Mouse (Mus musculus) liver, embryonic 12.5 days (tissue): Measurements from ENCODE around the gene Evi5l. TPM values are rescaled to one million over a fixed set of nuclear protein-coding genes. Genes with fewer than 3 reads are reported as not detected.

ENCODE experiments used
- ATAC-seq: fragments of 200-750 bp; cut with Nextera tagmentation; 2 replicates; pipeline ENCODE4 v1.8.0; 2017; ENCODE audit warnings: moderate number of reproducible peaks, mild to moderate bottlenecking, moderate library complexity
- H3K27ac ChIP-seq: fragments of 300-500 bp; sonication (generic); 2 replicates; pipeline ENCODE4 v1.5.1; 2016; ENCODE audit warnings: mild to moderate bottlenecking
- H3K27me3 ChIP-seq: fragments of 300-500 bp; sonication (generic); replicated peaks from 2 replicates; pipeline ENCODE4 v1.6.1; 2016; ENCODE audit warnings: mild to moderate bottlenecking, moderate library complexity
- H3K36me3 ChIP-seq: fragments of 300-500 bp; sonication (generic); 2 replicates; pipeline ENCODE4 v1.6.1; 2016; ENCODE audit warnings: mild to moderate bottlenecking, moderate library complexity
- H3K4me1 ChIP-seq: fragments of 300-500 bp; sonication (generic); 2 replicates; pipeline ENCODE4 v1.6.1; 2016
- H3K4me2 ChIP-seq: fragments of 300-500 bp; sonication (generic); 2 replicates; pipeline ENCODE4 v1.6.1; 2016; ENCODE audit warnings: mild to moderate bottlenecking, moderate library complexity
- H3K4me3 ChIP-seq: fragments of 300-500 bp; sonication (generic); 2 replicates; pipeline ENCODE4 v1.5.1; 2016; ENCODE audit warnings: mild to moderate bottlenecking, moderate library complexity
- H3K9ac ChIP-seq: fragments of 300-500 bp; sonication (generic); 2 replicates; pipeline ENCODE4 v1.6.1; 2016; ENCODE audit warnings: mild to moderate bottlenecking, moderate library complexity
- H3K9me3 ChIP-seq: fragments of 300-500 bp; sonication (generic); replicated peaks from 2 replicates; pipeline ENCODE4 v1.6.1; 2016; ENCODE audit warnings: mild to moderate bottlenecking, moderate library complexity
- WGBS: fragments of 180-500 bp; shearing (Covaris S2); methylation state at CpG from one replicate; pipeline ENCODE4 v1.1.7; 2016; ENCODE audit not compliant: insufficient replicate concordance; 5-methylcytosine and 5-hydroxymethylcytosine counted together
- polyA plus RNA-seq: library from polyadenylated mRNA; unstranded; fragments of >200 nt; fragmentation: Nextera tagmentation; extraction: Ambion mirVana; gene quantifications from 2 replicates; pipeline ENCODE4 v1.2.1, GENCODE M21; 2016

Evi5l gene
- polyA plus RNA-seq, 1 experiment from 2014 or later = 8.0 TPM

- H3K36me3 ChIP-seq = no peaks in the 10 kb centered on the region
- H3K4me1 ChIP-seq = peaks cover 20% of the 10 kb centered on the region
- no peak for ATAC-seq
- H3K4me3 ChIP-seq = peak overlapping the region; percentile 18; the same call in 1 of the 2 replicates
- peak overlapping the region; percentile 46 for H3K4me2 ChIP-seq
- H3K27me3 ChIP-seq = peaks cover 97% of the 10 kb centered on the region
- no peak overlapping the region for H3K27ac ChIP-seq
- no peak overlapping the region for H3K9ac ChIP-seq
- no peaks in the 10 kb centered on the region for H3K9me3 ChIP-seq
- WGBS = 49% methylated on average over 2 of the region's 2 CpGs
These were observed 40.6 kb downstream of the Evi5l start for GRCm38 (mm10) chr8:4207016-4207350.

- WGBS = 68% methylated on average over 6 of the region's 6 CpGs
- H3K36me3 ChIP-seq = no peaks in the 10 kb centered on the region
- no peaks in the 10 kb centered on the region for H3K9me3 ChIP-seq
- no peak overlapping the region for H3K27ac ChIP-seq
- ATAC-seq = no peak
- H3K4me3 ChIP-seq = no peak overlapping the region
- no peak overlapping the region for H3K9ac ChIP-seq
- no peak overlapping the region for H3K4me2 ChIP-seq
- peaks cover 97% of the 10 kb centered on the region for H3K27me3 ChIP-seq
- peaks cover 39% of the 10 kb centered on the region for H3K4me1 ChIP-seq
These were observed 44.7 kb downstream of the Evi5l start for GRCm38 (mm10) chr8:4211097-4211496.

GRCm38 (mm10) chr8:4212809-4213209 lies 46.4 kb downstream of the Evi5l start:
- peak overlapping the region; percentile 39 for H3K4me3 ChIP-seq
- H3K27me3 ChIP-seq = peaks cover 97% of the 10 kb centered on the region
- ATAC-seq = peak; percentile 23
- H3K9me3 ChIP-seq = no peaks in the 10 kb centered on the region
- H3K27ac ChIP-seq = no peak overlapping the region
- H3K36me3 ChIP-seq = no peaks in the 10 kb centered on the region
- peak overlapping the region; percentile 74 for H3K4me2 ChIP-seq
- WGBS = 2% methylated on average over 25 of the region's 25 CpGs
- H3K4me1 ChIP-seq = peaks cover 27% of the 10 kb centered on the region
- H3K9ac ChIP-seq = no peak overlapping the region

- H3K4me2 ChIP-seq = peak overlapping the region; percentile 74
- 0 out of 2 replicates have a peak overlapping the region, but pooled peaks have one; percentile 24 for H3K9ac ChIP-seq
- H3K27ac ChIP-seq = 0 out of 2 replicates have a peak overlapping the region, but pooled peaks have one; percentile 26
- H3K4me3 ChIP-seq = peak overlapping the region; percentile 39
- 3% methylated on average over 18 of the region's 18 CpGs for WGBS
- peaks cover 27% of the 10 kb centered on the region for H3K4me1 ChIP-seq
- H3K9me3 ChIP-seq = no peaks in the 10 kb centered on the region
- peak; percentile 60 for ATAC-seq
- no peaks in the 10 kb centered on the region for H3K36me3 ChIP-seq
- peaks cover 97% of the 10 kb centered on the region for H3K27me3 ChIP-seq
These were observed 47.0 kb downstream of the Evi5l start for GRCm38 (mm10) chr8:4213210-4214005.

GRCm38 (mm10) chr8:4214006-4214980 lies 47.9 kb downstream of the Evi5l start:
- H3K27ac ChIP-seq = 0 out of 2 replicates have a peak overlapping the region, but pooled peaks have one; percentile 26
- 3% methylated on average over 33 of the region's 33 CpGs for WGBS
- ATAC-seq = peak; percentile 67

GRCm38 (mm10) chr8:4216296-4216695 lies 49.9 kb downstream of the Evi5l start:
- WGBS = 12% methylated on average over 18 of the region's 18 CpGs
- no peak overlapping the region for H3K27ac ChIP-seq
- peak overlapping the region; percentile 61 for H3K4me2 ChIP-seq
- H3K4me3 ChIP-seq = peak overlapping the region; percentile 37; the same call in 1 of the 2 replicates
- H3K4me1 ChIP-seq = peaks cover 27% of the 10 kb centered on the region
- H3K9me3 ChIP-seq = no peaks in the 10 kb centered on the region
- no peak overlapping the region for H3K9ac ChIP-seq
- H3K27me3 ChIP-seq = peaks cover 96% of the 10 kb centered on the region
- ATAC-seq = no peak
- H3K36me3 ChIP-seq = no peaks in the 10 kb centered on the region

More at GRCm38 (mm10) chr8:4214006-4214980, 47.9 kb downstream of the Evi5l start:
- H3K4me3 ChIP-seq = peak overlapping the region; percentile 39
- H3K9me3 ChIP-seq = no peaks in the 10 kb centered on the region
- H3K27me3 ChIP-seq = peaks cover 97% of the 10 kb centered on the region
- H3K36me3 ChIP-seq = no peaks in the 10 kb centered on the region
- H3K4me2 ChIP-seq = peak overlapping the region; percentile 74
- 0 out of 2 replicates have a peak overlapping the region, but pooled peaks have one; percentile 24 for H3K9ac ChIP-seq
- peaks cover 27% of the 10 kb centered on the region for H3K4me1 ChIP-seq

GRCm38 (mm10) chr8:4216791-4217621 lies 50.6 kb downstream of the Evi5l start, which contains the start of gene Prr36:
Gene Prr36, minus strand, starts transcription at chr8:4217459.
- Histone ChIP-seq H3K9ac (no peak within 1 kb of the TSS), H3K27ac (no peak within 1 kb of the TSS), H3K36me3 (no peaks in the 10 kb centered on the region), H3K4me1 (peaks cover 27% of the 10 kb centered on the region), H3K4me3 (peak within 1 kb of the TSS; percentile 37), H3K4me2 (peak within 1 kb of the TSS; percentile 61), H3K9me3 (no peaks in the 10 kb centered on the region), H3K27me3 (peaks cover 96% of the 10 kb centered on the region)
- no peak for ATAC-seq
- 5% methylated on average over 44 of the region's 44 CpGs for WGBS

- no peaks in the 10 kb centered on the region for H3K9me3 ChIP-seq
- ATAC-seq = no peak
- H3K4me1 ChIP-seq = peaks cover 5% of the 10 kb centered on the region
- no peaks in the 10 kb centered on the region for H3K36me3 ChIP-seq
- no peak overlapping the region for H3K4me2 ChIP-seq
- 70% methylated on average over 3 of the region's 3 CpGs for WGBS
- H3K27me3 ChIP-seq = peaks cover 78% of the 10 kb centered on the region
- no peak overlapping the region for H3K4me3 ChIP-seq
- no peak overlapping the region for H3K9ac ChIP-seq
- no peak overlapping the region for H3K27ac ChIP-seq
These were observed 53.2 kb downstream of the Evi5l start for GRCm38 (mm10) chr8:4219617-4220016.

GRCm38 (mm10) chr8:4222059-4222458 lies 55.7 kb downstream of the Evi5l start:
- peaks cover 7% of the 10 kb centered on the region for H3K4me1 ChIP-seq
- no peak for ATAC-seq
- peaks cover 78% of the 10 kb centered on the region for H3K27me3 ChIP-seq
- H3K36me3 ChIP-seq = no peaks in the 10 kb centered on the region
- H3K27ac ChIP-seq = no peak overlapping the region
- no peak overlapping the region for H3K4me3 ChIP-seq
- H3K9me3 ChIP-seq = no peaks in the 10 kb centered on the region
- no peak overlapping the region for H3K9ac ChIP-seq
- H3K4me2 ChIP-seq = no peak overlapping the region

- ATAC-seq = peak; percentile 18; the same call in 1 of the 2 replicates
These were observed 60.0 kb downstream of the Evi5l start for GRCm38 (mm10) chr8:4226323-4226722.

GRCm38 (mm10) chr8:4226739-4227347 lies 60.5 kb downstream of the Evi5l start, which contains the start of gene Lrrc8e:
Gene Lrrc8e, plus strand, starts transcription at chr8:4226827.
- Histone ChIP-seq H3K9me3 (no peaks in the 10 kb centered on the region), H3K27ac (no peak within 1 kb of the TSS), H3K27me3 (peaks cover 71% of the 10 kb centered on the region), H3K36me3 (no peaks in the 10 kb centered on the region), H3K9ac (peak within 1 kb of the TSS; percentile 42; the same call in 1 of the 2 replicates), H3K4me1 (peaks cover 20% of the 10 kb centered on the region), H3K4me3 (peak within 1 kb of the TSS; percentile 32), H3K4me2 (peak within 1 kb of the TSS; percentile 61)
- peak; percentile 73 for ATAC-seq
- WGBS = 9% methylated on average over 33 of the region's 33 CpGs

More at GRCm38 (mm10) chr8:4226323-4226722, 60.0 kb downstream of the Evi5l start:
- Histone ChIP-seq H3K9ac (peak overlapping the region; percentile 42; the same call in 1 of the 2 replicates), H3K36me3 (no peaks in the 10 kb centered on the region), H3K4me1 (peaks cover 19% of the 10 kb centered on the region), H3K27ac (no peak overlapping the region), H3K4me2 (peak overlapping the region; percentile 61), H3K9me3 (no peaks in the 10 kb centered on the region), H3K27me3 (peaks cover 71% of the 10 kb centered on the region), H3K4me3 (peak overlapping the region; percentile 32)
- 20% methylated on average over 4 of the region's 4 CpGs for WGBS
